Mouse (Mus musculus) gastrocnemius, postnatal 4 days (tissue): ENCODE measurements around the gene Fbxo10. TPM values are rescaled to one million over a fixed set of nuclear protein-coding genes. Genes with fewer than 3 reads are reported as not detected.
"Not testable (repeated sequence)": the region's sequence is repeated elsewhere in the genome, so short reads cannot be mapped to it uniquely, and the experiment has no call there.

ENCODE experiments used
- DNase-seq, 2 experiments: peaks; one replicate each; pipeline ENCODE4 v3.0.0; 2021 to 2022; ENCODE audit warnings: low spot score in 2 of 2, mixed read lengths in 2 of 2
- total RNA-seq, 2 experiments: library from RNA; stranded (reverse); gene quantifications; 2 replicates each; pipeline ENCODE4 v1.2.3; 2021

Fbxo10 gene
- total RNA-seq, 2 experiments from 2014 or later: 16.0 to 16.8 TPM

DNA sequence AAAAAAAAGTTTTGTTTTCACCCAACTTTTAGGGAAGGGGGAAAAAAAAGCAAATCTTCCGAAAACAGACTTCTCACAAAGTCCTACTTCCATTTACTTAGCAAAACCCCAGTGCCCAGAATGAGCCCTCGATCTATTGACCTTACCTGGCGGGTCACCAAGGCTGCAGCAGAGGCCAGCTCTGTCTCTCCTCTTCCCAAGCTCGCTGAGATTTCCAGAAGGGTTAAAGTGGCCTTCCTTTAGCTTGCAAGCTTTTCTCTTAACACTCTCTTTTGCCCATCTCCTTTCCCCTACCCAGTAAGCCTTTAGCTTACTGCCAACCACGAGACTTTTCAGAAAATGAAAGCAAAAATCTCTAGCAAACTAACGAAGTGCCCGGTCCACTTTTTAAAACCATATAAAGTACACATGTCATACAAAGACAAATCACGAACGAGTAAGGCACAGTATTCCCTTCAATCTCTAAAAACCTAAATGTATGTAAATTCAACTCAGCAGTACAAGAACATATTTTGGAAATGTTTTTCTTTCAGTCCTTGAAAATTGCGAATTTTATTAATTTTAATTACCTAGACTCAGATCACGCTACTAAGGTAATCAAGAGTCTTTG lies 73.5 kb downstream of the Fbxo10 start:
- no peak for DNase-seq

DNA sequence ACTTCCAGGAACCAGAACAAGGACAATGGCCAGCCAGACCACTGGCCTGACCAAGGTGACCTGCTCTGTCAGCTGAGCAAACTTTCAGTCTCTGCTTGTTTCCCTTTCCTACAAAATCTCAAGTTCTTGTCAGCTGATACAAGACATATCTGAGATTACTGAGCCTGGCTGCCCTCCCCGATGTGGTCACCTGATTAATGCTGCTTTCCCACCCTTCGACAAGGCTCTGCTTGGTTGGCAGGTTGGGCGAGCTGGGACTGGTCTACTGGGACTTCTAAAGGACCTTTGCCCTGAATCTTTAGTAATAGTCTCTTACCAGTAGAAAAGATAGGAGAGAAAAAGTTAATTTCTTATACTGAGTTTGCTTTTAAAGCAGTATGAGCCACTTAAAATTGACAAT lies 79.0 kb downstream of the Fbxo10 start:
- no peak for DNase-seq

DNA sequence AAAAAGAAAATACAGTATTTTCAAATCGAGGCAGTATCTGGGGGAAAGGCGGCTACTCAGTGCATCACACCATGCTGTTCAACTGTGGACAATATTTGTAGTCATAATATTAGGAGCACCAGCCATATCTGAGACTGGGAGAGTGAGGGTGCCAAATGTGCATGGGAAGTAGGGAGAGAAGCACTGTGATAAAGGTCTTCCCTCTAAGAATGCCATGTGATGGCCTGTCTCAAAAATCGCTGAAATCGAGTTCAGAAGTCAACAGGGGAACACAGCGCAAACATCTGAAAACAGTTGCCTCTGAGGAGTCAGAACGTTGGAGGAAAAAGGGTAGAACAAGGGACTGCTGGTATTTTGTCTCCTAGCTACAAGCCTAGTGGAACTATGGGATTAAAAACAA lies 84.4 kb downstream of the Fbxo10 start:
- no peak for DNase-seq

DNA sequence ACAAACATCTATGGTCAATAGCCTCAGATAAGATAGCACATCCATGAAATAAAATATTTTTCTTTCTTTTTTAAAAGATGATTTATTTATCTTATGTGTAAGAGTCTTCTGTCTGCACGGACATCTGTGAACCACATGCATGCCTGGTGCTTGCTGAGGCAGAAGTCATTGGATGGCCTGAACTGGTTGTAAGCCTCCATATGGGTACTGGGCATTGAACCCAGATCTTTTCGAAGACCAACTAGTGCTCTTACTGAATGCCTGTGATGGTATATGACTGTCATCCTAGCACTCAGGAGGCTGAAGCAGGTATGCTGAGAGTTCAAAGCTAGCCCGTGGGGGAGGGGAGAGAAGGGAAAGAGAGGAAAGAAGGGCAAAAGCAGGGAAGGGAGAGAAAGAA lies 86.3 kb downstream of the Fbxo10 start:
- no peak for DNase-seq

GRCm38 (mm10) chr4:44994776-44995175 lies 89.6 kb downstream of the Fbxo10 start:
- DNase-seq: no peak

DNA sequence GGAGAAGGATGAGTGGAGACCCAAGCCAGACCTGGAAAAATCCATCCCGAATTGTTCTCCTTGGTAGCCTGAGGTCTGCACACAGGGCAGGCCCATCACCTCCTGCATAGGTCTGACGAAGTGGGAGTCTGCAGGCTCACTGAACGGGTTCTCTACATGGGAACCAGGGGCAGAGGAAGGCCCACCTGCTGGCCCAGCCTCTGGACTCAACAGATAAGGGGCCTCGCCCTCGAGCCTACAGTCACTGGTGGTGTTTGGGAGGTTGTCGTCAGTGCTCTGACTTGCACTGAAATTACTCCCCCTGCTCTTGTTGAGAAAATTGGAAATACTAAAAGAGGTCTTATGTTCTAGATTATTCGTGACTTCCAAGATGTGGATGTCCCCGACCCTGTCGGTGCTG lies 90.6 kb downstream of the Fbxo10 start:
- DNase-seq: no peak

GRCm38 (mm10) chr4:44993179-44993578 lies 91.2 kb downstream of the Fbxo10 start:
- not testable (repeated sequence) for DNase-seq

DNA sequence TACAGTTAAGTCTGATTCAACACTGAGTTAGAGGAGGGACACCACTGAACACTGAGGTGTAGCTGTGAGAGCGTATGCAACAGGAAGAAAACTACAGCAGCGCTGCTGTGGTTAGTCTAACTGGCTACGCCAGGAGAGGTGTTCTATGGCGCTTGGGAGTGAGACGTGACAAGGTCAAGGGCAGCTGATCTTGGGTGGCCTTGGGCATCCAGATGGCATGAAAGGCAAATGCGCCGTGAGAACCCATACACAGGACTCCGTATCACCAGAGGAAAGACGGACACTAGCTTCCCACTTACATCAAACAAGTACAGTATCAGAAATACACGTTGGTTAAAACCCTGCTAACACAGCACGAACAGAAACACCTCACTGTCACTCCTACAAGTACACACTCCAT lies 92.1 kb downstream of the Fbxo10 start:
- not testable (repeated sequence) for DNase-seq

DNA sequence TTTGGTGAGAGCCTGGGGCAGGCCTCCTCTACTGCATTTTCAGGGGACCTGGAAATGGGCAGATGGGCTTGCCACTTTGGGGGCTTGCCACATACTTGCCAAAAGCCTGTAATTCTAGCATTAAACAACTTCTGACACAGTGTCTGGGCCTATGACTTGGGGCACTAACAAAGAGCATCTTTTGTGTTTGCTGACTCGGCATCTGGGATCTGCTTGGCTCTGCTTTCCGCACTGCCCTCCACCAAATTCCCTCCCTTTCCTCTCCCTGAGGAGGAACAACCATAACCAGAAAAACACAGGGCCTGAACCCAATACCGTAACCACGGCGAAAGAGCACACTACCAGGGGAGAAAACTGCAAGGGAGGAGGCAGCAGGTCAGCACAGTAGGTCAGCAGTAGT lies 93.8 kb downstream of the Fbxo10 start:
- DNase-seq: no peak

Other genes with a start within 250 kb of the Fbxo10 start
- 10 to 100 TPM; 20.2 to 22.8 TPM for gene Grhpr, start 103.2 kb downstream of the Fbxo10 start, total RNA-seq
- gene Zbtb5, start 72.2 kb downstream of the Fbxo10 start, total RNA-seq: 10 to 100 TPM; 10.1 to 11.6 TPM
- gene Polr1e, start 66.0 kb downstream of the Fbxo10 start, total RNA-seq: 10 to 100 TPM; 11.4 to 11.7 TPM
- 10 to 100 TPM; 75.9 to 78.1 TPM for gene Tomm5, start 23.5 kb upstream of the Fbxo10 start, total RNA-seq
- gene Frmpd1, start 100.3 kb upstream of the Fbxo10 start, total RNA-seq: 1 to 10 TPM; 7.5 to 7.8 TPM
- gene Trmt10b, start 212.5 kb upstream of the Fbxo10 start, total RNA-seq: 1 to 10 TPM; 5.0 to 6.2 TPM